Mouse (Mus musculus): ENCODE data around the gene Rps13. TPM values are rescaled to one million over a fixed set of nuclear protein-coding genes. Genes with fewer than 3 reads are reported as not detected.
"Not testable (repeated sequence)": the region's sequence is repeated elsewhere in the genome, so short reads cannot be mapped to it uniquely, and the experiment has no call there.

Rps13 gene
- 805 and 895 TPM in 2 replicates for polyA plus RNA-seq (2012; rRNA removed)

DNA sequence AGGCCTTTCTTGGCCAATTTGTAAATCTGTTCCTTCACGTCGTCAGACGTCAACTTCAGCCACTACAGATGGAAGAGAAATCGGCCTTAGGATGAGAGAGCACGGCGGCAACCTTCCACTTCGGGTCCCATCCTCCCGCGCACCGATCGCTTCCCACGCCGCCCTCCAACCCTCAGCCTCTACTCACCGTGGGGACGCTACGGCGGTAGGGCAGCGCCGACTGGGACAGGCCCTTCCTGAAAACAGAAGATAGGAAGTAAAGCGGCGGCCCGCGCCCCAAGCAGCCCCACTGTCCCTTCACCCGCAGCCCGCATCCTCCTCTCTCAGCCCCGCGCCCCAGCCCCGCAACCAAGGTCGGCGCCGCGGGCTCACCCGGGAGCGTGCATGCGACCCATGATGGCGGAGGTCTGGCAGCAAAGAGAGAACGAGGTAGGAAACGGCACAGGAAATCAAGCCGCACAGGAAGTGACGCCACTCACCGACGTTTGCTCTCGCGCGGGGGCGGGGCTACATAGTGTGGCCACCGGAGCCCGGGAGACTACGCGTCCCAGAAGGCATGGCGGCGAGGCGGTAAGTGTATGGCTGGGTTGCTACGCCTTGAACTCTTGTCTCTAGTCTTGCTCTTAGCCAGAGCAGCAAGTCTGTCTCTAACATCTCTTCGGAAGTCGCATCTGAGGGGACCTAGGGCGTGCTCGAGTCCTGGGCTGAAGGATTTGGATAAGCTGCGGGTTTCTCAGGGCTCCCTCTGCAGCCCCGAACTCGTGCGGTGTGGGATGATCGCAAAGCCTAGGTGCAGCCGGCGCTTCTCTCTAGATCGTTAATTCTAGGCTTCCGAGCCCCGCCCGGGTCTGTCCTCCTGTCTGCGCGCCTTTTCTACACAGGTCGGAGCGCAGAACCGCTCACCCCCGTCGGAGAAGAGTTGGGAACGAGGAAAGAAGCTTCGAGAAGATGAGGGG, at the start of gene Rps13:
TSS of gene Rps13 (minus strand) at position 483 of the 956 bp plus-strand sequence.
- DNase-seq (ENCODE audit: low read depth) = peak; percentile 98
- TF ChIP-seq POLR2A (IDR thresholded peaks at IDR 0.05; ENCODE audit: borderline replicate concordance, extremely low read depth, insufficient read depth, insufficient read length, poor library complexity, severe bottlenecking) (peak; percentile 71), CTCF (IDR thresholded peaks at IDR 0.05; ENCODE audit: borderline replicate concordance, extremely low read depth, insufficient read depth, insufficient read length) (no peak)

DNA sequence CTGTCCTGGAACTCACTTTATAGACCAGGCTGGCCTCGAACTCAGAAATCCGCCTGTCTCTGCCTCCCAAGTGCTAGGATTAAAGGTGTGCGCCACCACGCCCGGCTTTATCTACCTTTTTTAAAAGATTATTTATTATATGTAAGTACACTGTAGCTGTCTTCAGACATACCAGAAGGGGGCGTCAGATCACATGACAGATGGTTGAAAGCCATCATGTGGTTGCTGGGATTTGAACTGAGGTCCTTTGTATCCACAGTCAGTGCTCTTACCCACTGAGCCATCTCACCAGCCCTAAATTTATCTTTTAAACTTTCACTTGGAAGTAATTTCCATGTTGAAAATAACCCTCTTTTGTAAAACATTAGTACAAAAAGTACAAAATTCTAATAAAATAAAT, 45.2 kb upstream of the Rps13 start:
- not testable (repeated sequence) for DNase-seq (ENCODE audit: low read depth)

DNA sequence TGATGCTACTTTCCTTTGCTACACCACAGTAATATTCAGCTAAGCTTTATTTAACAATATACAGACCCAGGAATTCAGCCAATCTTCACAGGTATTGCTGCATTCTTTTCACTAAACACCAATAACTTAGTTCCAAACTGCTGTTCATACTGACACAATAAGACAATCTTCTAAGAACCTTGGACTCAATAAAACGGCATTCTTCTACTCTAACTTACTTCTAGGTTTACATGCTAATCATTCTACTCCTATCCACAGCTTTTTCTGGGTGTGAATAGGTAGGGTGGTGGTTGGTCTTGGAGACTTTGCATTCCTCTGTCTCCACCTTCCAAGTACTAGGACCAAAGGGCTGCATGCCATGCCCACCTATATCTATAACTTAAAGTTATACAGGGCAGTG, 40.3 kb upstream of the Rps13 start:
- DNase-seq (ENCODE audit: low read depth) = no peak

DNA sequence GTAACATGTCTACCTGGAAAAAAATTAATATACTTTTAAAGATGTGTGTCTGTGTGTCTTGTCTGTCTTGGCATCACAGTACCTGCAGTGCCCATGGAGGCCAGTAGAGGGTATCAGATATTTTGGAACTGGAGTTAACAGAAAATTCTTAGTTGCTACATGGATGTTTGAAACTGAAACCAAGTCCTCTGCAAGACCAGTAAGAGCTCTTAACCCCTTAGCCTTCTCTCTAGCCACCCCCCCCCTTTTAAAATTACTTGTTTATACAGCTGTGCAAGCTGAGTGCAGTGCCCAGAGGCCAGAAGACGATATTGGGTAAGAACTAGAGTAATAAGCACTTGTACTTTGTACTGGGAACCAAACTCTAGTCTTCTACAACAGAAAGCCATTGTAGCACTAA, 2.2 kb upstream of the Rps13 start:
- TF ChIP-seq POLR2A (IDR thresholded peaks at IDR 0.05; ENCODE audit: borderline replicate concordance, extremely low read depth, insufficient read depth, insufficient read length, poor library complexity, severe bottlenecking) (no peak), CTCF (IDR thresholded peaks at IDR 0.05; ENCODE audit: borderline replicate concordance, extremely low read depth, insufficient read depth, insufficient read length) (peak; percentile 52; the same call in 1 of the 2 replicates)
- DNase-seq (ENCODE audit: low read depth) = peak; percentile 58

More for the DNA sequence above, 40.3 kb upstream of the Rps13 start:
- TF ChIP-seq CTCF (IDR thresholded peaks at IDR 0.05; ENCODE audit: borderline replicate concordance, extremely low read depth, insufficient read depth, insufficient read length) = no peak

DNA sequence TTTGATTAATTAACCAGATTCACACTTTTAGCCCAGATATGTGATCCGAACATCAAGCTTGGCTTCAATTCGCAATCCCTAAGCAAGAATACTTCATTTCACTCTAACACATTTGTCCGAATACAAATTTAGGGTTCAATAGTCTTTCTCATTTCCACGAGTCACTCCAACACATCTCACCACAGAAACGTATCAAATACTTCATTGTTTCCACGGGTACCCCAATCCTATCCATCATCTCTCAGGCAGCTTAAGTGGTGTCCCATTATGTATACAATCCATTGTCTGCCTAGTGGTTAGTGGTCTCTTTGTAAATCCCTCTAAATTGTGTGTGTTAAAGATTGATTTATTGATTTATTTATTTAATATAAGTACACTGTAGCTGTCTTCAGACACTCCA, 1.1 kb upstream of the Rps13 start:
- TF ChIP-seq POLR2A (IDR thresholded peaks at IDR 0.05; ENCODE audit: borderline replicate concordance, extremely low read depth, insufficient read depth, insufficient read length, poor library complexity, severe bottlenecking) = no peak
- TF ChIP-seq CTCF (IDR thresholded peaks at IDR 0.05; ENCODE audit: borderline replicate concordance, extremely low read depth, insufficient read depth, insufficient read length) = no peak
- DNase-seq (ENCODE audit: low read depth) = no peak

DNA sequence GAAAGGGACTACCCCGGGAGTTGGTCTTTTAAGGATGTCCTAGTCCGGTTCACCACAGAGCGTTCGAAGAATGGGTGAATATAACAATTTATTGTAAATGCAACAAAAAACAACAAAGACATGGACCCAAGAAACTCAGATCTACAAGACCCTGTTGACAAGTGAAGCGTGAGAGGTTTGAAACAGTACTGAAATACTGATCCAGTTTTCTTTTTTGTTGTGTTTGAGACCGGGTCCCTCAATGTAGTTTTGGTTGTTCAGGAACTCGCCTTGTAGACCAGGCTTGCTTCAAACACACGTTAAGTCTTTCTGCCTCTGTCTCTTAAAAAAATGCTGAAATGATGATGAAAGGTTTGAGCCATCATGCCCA, 659 bp upstream of the Rps13 start:
- no peak for TF ChIP-seq CTCF (IDR thresholded peaks at IDR 0.05; ENCODE audit: borderline replicate concordance, extremely low read depth, insufficient read depth, insufficient read length)
- TF ChIP-seq POLR2A (IDR thresholded peaks at IDR 0.05; ENCODE audit: borderline replicate concordance, extremely low read depth, insufficient read depth, insufficient read length, poor library complexity, severe bottlenecking) = no peak
- no peak for DNase-seq (ENCODE audit: low read depth)

DNA sequence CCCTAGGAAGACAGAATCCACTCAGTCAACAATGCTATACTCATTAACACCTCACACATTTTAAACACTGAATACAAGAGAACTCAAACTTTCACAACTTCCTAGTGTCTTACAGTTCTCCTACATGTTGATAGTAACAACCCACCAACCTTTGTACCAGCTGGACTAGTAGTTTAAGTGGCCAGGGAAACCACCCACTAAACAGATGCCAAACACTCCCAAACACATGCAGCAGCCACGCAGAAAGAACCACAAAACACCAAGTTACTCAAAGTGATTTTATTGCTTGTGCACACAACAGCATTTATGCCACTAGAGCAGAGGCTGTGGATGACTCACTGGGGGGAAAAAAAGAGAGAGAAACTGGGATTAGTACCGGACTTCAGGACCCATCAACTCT, 2.7 kb downstream of the Rps13 start:
- TF ChIP-seq POLR2A (IDR thresholded peaks at IDR 0.05; ENCODE audit: borderline replicate concordance, extremely low read depth, insufficient read depth, insufficient read length, poor library complexity, severe bottlenecking) (no peak), CTCF (IDR thresholded peaks at IDR 0.05; ENCODE audit: borderline replicate concordance, extremely low read depth, insufficient read depth, insufficient read length) (no peak)
- no peak for DNase-seq (ENCODE audit: low read depth)

DNA sequence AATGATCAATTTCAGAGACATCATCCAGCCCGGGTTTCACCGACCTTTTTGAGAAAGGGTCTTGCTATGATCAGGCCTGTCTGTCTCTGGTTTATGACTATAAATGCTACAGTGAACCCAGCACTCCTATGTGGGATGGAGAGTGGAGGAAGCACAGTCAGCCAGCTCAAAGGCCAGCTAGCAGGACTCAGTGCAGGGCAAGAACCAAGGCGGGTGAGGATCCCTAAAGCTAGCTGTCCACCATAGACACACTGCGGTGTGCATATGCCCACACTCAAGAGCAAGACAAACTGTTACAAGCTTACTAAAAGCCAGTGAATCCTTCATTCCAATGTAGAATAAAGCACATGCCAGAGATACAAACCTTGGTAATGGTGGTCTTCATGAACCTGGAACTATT, 4.1 kb downstream of the Rps13 start:
- TF ChIP-seq CTCF (IDR thresholded peaks at IDR 0.05; ENCODE audit: borderline replicate concordance, extremely low read depth, insufficient read depth, insufficient read length) (no peak), POLR2A (IDR thresholded peaks at IDR 0.05; ENCODE audit: borderline replicate concordance, extremely low read depth, insufficient read depth, insufficient read length, poor library complexity, severe bottlenecking) (no peak)
- no peak for DNase-seq (ENCODE audit: low read depth)

DNA sequence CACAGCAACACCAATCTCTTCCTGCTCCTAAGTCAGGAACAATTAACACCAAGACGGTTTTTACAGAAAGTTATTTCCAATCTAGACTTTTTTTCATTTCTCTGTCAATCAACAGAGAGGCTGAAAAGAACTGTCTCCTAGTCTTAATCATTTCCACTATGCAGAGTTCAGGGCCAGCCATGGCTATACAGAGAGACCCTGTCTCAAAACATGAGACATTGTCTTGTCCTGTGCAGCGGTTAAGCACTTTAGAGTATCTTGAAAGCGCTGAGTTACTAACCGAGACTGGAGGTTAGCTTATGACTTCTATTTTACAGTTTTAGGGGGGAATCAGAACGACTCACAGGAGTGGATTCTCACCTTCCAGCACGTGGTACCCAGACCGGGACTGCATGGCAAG, 5.2 kb downstream of the Rps13 start:
- DNase-seq (ENCODE audit: low read depth) = no peak
- TF ChIP-seq CTCF (IDR thresholded peaks at IDR 0.05; ENCODE audit: borderline replicate concordance, extremely low read depth, insufficient read depth, insufficient read length) (no peak), POLR2A (IDR thresholded peaks at IDR 0.05; ENCODE audit: borderline replicate concordance, extremely low read depth, insufficient read depth, insufficient read length, poor library complexity, severe bottlenecking) (no peak)

DNA sequence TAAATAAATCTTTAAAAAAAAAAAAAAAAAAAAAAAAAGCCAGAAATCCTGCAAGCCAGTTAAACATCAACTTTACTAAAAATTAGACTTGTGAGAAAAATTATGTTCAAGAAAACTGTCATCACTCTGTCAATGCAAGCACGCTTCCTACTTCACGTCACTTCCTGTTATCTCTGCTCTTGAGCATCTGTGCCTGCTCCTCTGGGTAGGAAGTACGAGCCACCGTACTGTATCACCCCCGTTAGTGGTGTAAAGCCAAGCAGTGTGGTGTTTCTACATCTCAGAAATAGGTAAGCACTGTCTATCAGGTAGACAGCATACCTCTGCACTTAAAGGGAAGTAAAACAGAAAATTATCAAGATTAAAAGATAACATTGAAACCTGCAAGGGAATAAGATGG, 6.1 kb downstream of the Rps13 start:
- no peak for DNase-seq (ENCODE audit: low read depth)
- no peak for TF ChIP-seq POLR2A (IDR thresholded peaks at IDR 0.05; ENCODE audit: borderline replicate concordance, extremely low read depth, insufficient read depth, insufficient read length, poor library complexity, severe bottlenecking)
- TF ChIP-seq CTCF (IDR thresholded peaks at IDR 0.05; ENCODE audit: borderline replicate concordance, extremely low read depth, insufficient read depth, insufficient read length) = no peak

DNA sequence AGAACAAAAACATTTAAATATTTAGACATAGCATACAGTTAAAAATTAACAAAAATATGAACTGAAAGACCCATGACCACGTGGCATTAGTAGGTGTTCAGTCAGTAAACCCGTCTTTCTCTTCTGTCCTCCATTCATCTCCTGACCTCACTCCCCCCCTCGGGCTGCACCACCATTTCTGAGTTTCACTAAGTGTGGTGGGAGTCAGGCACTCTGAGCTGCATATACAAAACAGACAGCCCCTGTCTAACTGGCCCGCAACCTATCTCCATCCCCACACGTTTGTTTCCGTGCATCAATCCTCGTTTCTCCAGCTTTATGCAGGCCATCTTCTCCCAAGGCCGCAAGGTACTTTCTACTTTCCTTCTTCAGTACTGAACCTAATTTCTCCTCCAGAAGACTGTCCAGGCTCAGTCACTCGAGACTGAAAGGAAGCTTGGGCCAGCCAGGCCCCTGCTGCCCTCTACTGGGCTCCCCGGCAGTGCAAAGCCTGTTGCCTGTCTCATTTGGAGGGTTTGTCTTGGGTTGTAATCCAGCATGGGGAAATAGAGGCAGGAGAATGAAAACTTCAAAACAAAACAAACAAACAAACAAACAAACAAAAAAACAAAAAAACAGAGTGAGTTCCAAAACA, 10.5 kb downstream of the Rps13 start:
- DNase-seq (ENCODE audit: low read depth) = peak; percentile 85
- TF ChIP-seq CTCF (IDR thresholded peaks at IDR 0.05; ENCODE audit: borderline replicate concordance, extremely low read depth, insufficient read depth, insufficient read length) (peak; percentile 93), POLR2A (IDR thresholded peaks at IDR 0.05; ENCODE audit: borderline replicate concordance, extremely low read depth, insufficient read depth, insufficient read length, poor library complexity, severe bottlenecking) (no peak)

DNA sequence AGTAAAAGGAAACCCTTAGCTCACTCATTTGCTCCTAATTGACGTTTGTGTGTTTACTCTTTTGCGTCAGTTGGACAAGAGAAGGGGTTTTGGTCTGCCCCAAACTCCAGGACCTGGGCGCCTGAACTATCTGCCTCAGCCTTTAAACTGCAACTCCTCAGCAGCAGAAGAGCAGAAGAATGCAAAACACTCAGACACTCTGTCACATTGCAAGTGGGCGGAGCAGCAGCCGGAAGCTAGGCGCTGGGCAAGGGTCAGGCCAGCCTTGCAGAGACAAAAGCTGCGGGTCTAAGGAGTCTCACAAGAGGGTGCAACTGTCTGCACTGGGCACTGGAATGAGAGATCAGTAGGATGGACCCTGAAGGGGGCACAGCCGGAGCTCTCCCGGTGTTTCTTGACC, 24.5 kb downstream of the Rps13 start:
- no peak for DNase-seq (ENCODE audit: low read depth)
- TF ChIP-seq CTCF (IDR thresholded peaks at IDR 0.05; ENCODE audit: borderline replicate concordance, extremely low read depth, insufficient read depth, insufficient read length) = no peak
- no peak for TF ChIP-seq POLR2A (IDR thresholded peaks at IDR 0.05; ENCODE audit: borderline replicate concordance, extremely low read depth, insufficient read depth, insufficient read length, poor library complexity, severe bottlenecking)
